Mouse (Mus musculus): Measurements from ENCODE around the gene Tex14.
A peak's percentile ranks its signal among the peaks of the same experiment; 100 is the strongest.

Gene Tex14

GRCm38 (mm10) chr11:87577601-87578248 lies 172.9 kb downstream of the Tex14 start:
- DNase-seq = peak; percentile 34

GRCm38 (mm10) chr11:87578249-87578962 lies 173.5 kb downstream of the Tex14 start:
- peak; percentile 71 for DNase-seq

GRCm38 (mm10) chr11:87578963-87579601 lies 174.2 kb downstream of the Tex14 start:
- DNase-seq = no peak

GRCm38 (mm10) chr11:87579713-87580112 lies 174.8 kb downstream of the Tex14 start:
- DNase-seq = no peak

- DNase-seq = no peak
These were observed 175.7 kb downstream of the Tex14 start for GRCm38 (mm10) chr11:87580543-87581085.

- DNase-seq = no peak
These were observed 176.4 kb downstream of the Tex14 start for GRCm38 (mm10) chr11:87581161-87581865.

- no peak for DNase-seq
These were observed 177.3 kb downstream of the Tex14 start for GRCm38 (mm10) chr11:87581933-87582710.

GRCm38 (mm10) chr11:87583291-87584034 lies 178.6 kb downstream of the Tex14 start:
- DNase-seq = no peak

GRCm38 (mm10) chr11:87584711-87585505 lies 180.0 kb downstream of the Tex14 start:
- DNase-seq = no peak

- no peak for DNase-seq
These were observed 182.5 kb downstream of the Tex14 start for GRCm38 (mm10) chr11:87587211-87587874.

GRCm38 (mm10) chr11:87589605-87590004 lies 184.7 kb downstream of the Tex14 start:
- DNase-seq = no peak

GRCm38 (mm10) chr11:87590841-87591525 lies 186.1 kb downstream of the Tex14 start:
- DNase-seq = peak; percentile 34

GRCm38 (mm10) chr11:87591526-87592353 lies 186.9 kb downstream of the Tex14 start, which contains the start of gene Mtmr4:
Gene Mtmr4 (plus strand): TSS chr11:87592162.
- DNase-seq = peak; percentile 100

GRCm38 (mm10) chr11:87592354-87592695 lies 187.5 kb downstream of the Tex14 start:
- DNase-seq = no peak

- no peak for DNase-seq
These were observed 188.1 kb downstream of the Tex14 start for GRCm38 (mm10) chr11:87592713-87593598.

- DNase-seq = peak; percentile 88
These were observed 190.5 kb downstream of the Tex14 start for GRCm38 (mm10) chr11:87595327-87595841.

GRCm38 (mm10) chr11:87595976-87596375 lies 191.1 kb downstream of the Tex14 start:
- peak; percentile 32 for DNase-seq

Data from right cerebral cortex, postnatal 25 days (tissue).